Mouse (Mus musculus): ENCODE results near the gene Efna3. TPM values are rescaled to one million over a fixed set of nuclear protein-coding genes. Genes with fewer than 3 reads are reported as not detected.

Gene Efna3
- total RNA-seq (2023): not detected

DNA sequence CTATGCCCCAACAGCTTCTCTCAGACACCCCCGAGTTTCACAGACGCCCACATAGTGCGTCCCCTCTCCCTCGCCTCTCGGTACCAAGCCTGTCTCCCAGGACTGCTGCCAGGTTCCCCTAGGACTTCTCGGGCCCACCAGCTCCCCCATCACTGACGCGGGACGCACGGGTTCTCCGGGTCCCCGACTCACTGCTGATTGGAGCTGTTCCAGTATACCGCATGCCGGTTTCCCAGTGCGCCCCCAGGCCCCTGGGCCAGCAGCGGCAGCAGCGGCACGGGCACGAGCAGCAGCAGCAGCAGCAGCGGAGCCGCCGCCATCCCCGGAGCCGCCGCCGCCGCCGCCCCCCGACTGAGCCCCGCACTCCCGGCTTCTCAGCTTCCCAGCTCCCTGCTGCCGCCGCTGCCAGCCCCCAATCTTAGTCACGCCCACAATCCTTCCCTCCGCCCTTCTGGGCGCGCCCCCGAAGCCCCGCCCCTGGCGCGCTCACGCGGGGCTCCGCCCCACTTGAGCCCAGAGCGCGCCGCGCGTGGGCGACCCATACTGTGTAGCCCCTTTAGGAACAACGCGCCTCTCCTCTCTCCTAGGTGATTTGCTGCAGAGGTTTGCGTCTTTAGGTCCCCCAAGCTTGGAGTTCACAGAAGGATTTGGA is at the start of gene Efna3:
Gene Efna3, minus strand, starts transcription at position 452 of the 652 bp plus-strand sequence.

GRCm38 (mm10) chr3:89365153-89365485 is 42.4 kb upstream of the Efna3 start, which contains the start of gene Dcst1:
TSS of gene Dcst1 (minus strand) at chr3:89365253.

DNA sequence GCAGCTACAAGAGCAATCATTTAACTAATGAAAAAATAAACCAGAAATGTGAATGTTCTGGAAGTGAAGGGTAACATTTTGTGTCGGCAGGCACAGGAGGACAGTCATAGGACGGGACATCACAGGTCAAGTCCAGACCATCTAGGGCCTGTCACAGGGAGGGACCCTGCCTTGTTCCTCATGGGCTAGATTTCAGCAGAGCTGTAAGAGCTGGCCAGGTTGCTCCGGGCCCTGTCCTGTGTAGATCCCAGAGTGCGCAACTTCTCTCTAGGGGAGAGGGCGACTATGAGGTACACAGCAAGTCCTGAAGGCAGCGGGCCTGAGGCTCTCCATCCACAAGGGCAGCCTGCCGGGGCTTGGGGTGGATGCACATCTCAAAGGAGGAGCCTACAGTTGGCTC is 38.9 kb upstream of the Efna3 start, which contains the start of gene Dcst2:
Gene Dcst2, plus strand, starts transcription at position 301 of the 400 bp plus-strand sequence.

DNA sequence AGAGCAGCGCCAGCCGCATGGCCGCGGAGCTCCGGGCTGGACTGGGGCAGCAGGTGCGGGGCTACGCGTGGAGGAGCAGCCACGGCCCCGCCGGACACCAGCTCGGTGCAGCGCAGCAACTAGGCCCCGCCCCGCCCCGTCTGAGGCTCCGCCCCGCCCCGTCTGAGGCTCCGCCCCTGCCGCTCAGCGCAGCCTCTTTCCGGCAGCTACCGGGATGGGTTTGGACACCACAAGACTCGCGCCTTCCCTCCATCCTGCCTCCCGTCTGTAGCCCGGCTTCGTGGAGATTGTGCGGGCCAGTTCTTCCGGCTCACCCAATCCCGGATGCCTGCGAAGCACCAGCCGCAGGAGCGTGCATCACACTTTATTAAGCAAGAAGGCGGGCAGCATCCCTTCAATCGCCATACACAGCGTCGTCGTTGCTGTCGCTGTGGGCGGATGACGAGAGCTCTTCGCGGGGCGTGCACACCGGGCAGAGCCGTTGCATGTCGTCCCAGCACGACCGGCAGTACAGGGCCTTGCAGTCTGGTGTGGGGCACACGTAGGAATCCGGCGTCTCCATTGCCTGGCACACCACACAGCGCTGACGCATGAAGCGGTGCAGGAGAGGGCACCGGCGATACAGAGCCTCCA is 27.2 kb upstream of the Efna3 start, which contains the start of gene Adam15:
Gene Adam15, minus strand, starts transcription at position 128 of the 633 bp plus-strand sequence.

DNA sequence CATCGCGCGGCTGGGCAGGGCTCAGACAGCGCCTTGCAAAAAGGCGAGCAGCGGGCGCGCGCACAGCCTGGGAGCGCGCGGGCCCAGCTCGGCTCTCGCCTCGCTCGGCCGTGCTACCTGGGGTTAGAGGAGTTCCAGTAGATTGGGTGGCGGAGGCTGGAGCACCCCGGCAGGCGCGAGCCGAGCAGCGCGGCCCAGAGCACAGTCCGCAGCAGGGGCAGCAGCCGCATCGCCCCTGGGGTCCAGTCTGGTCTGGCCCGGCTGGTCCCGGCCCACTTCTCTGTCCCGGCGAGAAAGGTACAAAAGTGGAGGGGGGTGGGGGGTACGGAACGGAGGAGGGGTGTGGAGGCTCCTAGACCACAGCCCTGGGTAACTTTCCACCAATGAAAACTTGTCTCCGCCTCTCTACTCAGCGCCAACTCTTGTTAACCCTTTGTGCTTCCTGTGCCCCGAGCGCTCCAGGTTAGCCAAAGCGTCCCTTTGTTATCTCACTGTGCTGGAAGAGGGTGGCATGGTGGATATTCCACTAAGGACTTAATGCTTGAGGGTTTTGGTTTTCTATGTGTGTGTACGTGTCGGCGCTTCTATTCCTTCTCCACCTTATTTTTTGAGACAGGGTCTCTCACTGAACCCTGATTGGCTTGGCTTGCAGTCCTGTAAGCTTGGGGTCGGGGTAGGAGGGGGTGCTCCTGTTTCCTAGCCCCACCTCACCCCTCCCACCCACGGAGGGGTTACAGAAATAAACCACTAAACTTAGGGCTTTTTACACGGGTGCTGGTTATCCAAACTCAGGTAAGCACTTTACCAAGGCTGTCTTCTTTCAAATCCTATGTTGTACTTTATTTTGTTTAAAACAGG is 15.2 kb upstream of the Efna3 start, which contains the start of gene Efna4:
Gene Efna4, minus strand, starts transcription at position 308 of the 858 bp plus-strand sequence.

GRCm38 (mm10) chr3:89280606-89281511 is 41.9 kb downstream of the Efna3 start, which contains the start of gene Efna1:
TSS of gene Efna1 (minus strand) at chr3:89281142.

DNA sequence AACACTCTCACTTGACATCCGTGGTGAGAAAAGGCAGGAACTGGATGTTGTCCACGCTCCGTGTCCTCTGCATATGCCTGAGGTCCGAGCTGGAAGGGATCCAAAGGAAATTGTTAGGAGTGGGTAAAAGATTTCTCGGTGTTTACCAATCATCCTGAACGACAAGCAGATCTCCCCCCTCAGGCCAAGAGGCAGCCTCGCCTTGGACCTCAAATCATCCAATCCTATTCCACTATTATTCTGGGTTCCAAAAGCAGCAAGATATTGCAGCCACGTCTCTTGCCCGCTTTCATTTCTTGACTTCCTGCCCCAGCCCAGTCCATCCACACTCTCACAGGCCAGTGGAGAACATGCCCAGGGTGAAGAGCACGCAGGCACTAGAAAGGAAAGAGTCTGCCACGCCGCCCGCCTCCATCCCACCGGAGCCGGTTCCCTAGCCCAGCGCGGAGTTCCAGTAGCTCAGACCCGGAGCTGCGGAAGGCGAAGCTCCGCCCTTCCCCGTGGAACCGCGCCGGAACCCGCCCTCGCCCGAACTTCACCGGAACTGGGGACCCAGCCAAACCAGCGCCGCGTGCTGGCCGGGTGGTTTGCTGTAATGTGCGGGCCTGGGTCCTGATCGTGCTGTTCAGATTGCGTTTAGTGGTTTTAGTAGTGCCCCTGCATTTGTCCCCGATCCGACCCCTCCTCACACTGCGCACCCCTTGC is 52.6 kb downstream of the Efna3 start, which contains the start of gene Slc50a1:
Gene Slc50a1, minus strand, starts transcription at position 520 of the 705 bp plus-strand sequence.

Other genes starting within 250 kb of the Efna3 start
- gene Rusc1, start 229.7 kb downstream of the Efna3 start, total RNA-seq (2023): 67.5 TPM
- not detected for gene Gm43738, start 221.9 kb downstream of the Efna3 start, total RNA-seq (2023)
- gene Fdps, start 221.0 kb downstream of the Efna3 start, total RNA-seq (2023): 36.2 TPM
- not detected for gene Pklr, start 186.8 kb downstream of the Efna3 start, total RNA-seq (2023)
- gene Hcn3, start 162.8 kb downstream of the Efna3 start, total RNA-seq (2023): 6.1 TPM
- 132 TPM for gene Clk2, start 158.2 kb downstream of the Efna3 start, total RNA-seq (2023)
- 156 TPM for gene Scamp3, start 145.5 kb downstream of the Efna3 start, total RNA-seq (2023)
- gene Fam189b, start 139.8 kb downstream of the Efna3 start, total RNA-seq (2023): 129 TPM
- 61.2 TPM for gene Gba, start 120.0 kb downstream of the Efna3 start, total RNA-seq (2023)
- 12.1 TPM for gene Thbs3, start 107.8 kb downstream of the Efna3 start, total RNA-seq (2023)
- gene Mtx1, start 95.9 kb downstream of the Efna3 start, total RNA-seq (2023): 205 TPM
- 0.50 TPM for gene Muc1, start 93.9 kb downstream of the Efna3 start, total RNA-seq (2023)
- gene Krtcap2, start 77.0 kb downstream of the Efna3 start, total RNA-seq (2023): 94.5 TPM
- 2.0 TPM for gene Trim46, start 76.7 kb downstream of the Efna3 start, total RNA-seq (2023)
- 55.3 TPM for gene Dpm3, start 63.6 kb downstream of the Efna3 start, total RNA-seq (2023)
- gene Slc50a1, start 52.4 kb downstream of the Efna3 start, total RNA-seq (2023): 113 TPM
- 0.41 TPM for gene Efna1, start 41.8 kb downstream of the Efna3 start, total RNA-seq (2023)
- not detected for gene Efna4, start 15.1 kb upstream of the Efna3 start, total RNA-seq (2023)
- gene Adam15, start 27.0 kb upstream of the Efna3 start, total RNA-seq (2023): 19.3 TPM
- 0.24 TPM for gene Dcst2, start 39.0 kb upstream of the Efna3 start, total RNA-seq (2023)
- not detected for gene Dcst1, start 42.3 kb upstream of the Efna3 start, total RNA-seq (2023)
- gene Zbtb7b, start 71.8 kb upstream of the Efna3 start, total RNA-seq (2023): 111 TPM
- not detected for gene Lenep, start 79.8 kb upstream of the Efna3 start, total RNA-seq (2023)
- 29.4 TPM for gene Flad1, start 88.9 kb upstream of the Efna3 start, total RNA-seq (2023)
- gene Cks1b, start 95.4 kb upstream of the Efna3 start, total RNA-seq (2023): 2.8 TPM
- gene Shc1, start 95.5 kb upstream of the Efna3 start, total RNA-seq (2023): 96.2 TPM
- gene Pygo2, start 107.2 kb upstream of the Efna3 start, total RNA-seq (2023): 54.1 TPM
- gene Pbxip1, start 113.7 kb upstream of the Efna3 start, total RNA-seq (2023): 115 TPM
- gene Pmvk, start 131.6 kb upstream of the Efna3 start, total RNA-seq (2023): 8.2 TPM
- gene Kcnn3, start 197.2 kb upstream of the Efna3 start, total RNA-seq (2023): not detected

All from CD4-positive naive resting alpha-beta T cell, adult 57 days (primary cell).